Mouse (Mus musculus) embryonic facial prominence, embryonic 14.5 days (tissue): ENCODE measurements at regions not wholly inside any gene's neighbourhood (a gene's known extent, or its start where the extent isn't known, plus 50 kb on each side); places are given as distances from the start of the nearest gene placed in this dataset.

ENCODE experiments used
- ATAC-seq: fragments of 200-750 bp; cut with Nextera tagmentation; 2 replicates; pipeline ENCODE4 v1.8.0; 2017; ENCODE audit warnings: low read depth, moderate number of reproducible peaks, moderate TSS enrichment
- DNase-seq: peaks from one replicate; pipeline ENCODE4 v3.0.0-alpha.2; 2015; ENCODE audit warnings: low spot score
- H3K27ac ChIP-seq: fragments of 300-500 bp; sonication (generic); replicated peaks from 2 replicates; pipeline ENCODE4 v1.5.1; 2014; ENCODE audit warnings: low read depth, mild to moderate bottlenecking, low read length, moderate library complexity
- H3K27me3 ChIP-seq: fragments of 300-500 bp; sonication (generic); replicated peaks from 2 replicates; pipeline ENCODE4 v1.6.1; 2014; ENCODE audit warnings: low read length; ENCODE audit not compliant: control insufficient read depth, insufficient read depth
- H3K36me3 ChIP-seq: fragments of 300-500 bp; sonication (generic); 2 replicates; pipeline ENCODE4 v1.6.1; 2014; ENCODE audit warnings: low read length, mixed read lengths; ENCODE audit not compliant: control insufficient read depth, insufficient read depth
- H3K4me1 ChIP-seq: fragments of 300-500 bp; sonication (generic); 2 replicates; pipeline ENCODE4 v1.6.1; 2014; ENCODE audit warnings: antibody characterized with exemption, low read length; ENCODE audit not compliant: control insufficient read depth, insufficient read depth
- H3K4me2 ChIP-seq: fragments of 300-500 bp; sonication (generic); 2 replicates; pipeline ENCODE4 v1.6.1; 2014; ENCODE audit warnings: low read depth, mild to moderate bottlenecking, low read length, moderate library complexity, mixed read lengths
- H3K4me3 ChIP-seq: fragments of 300-500 bp; sonication (generic); 2 replicates; pipeline ENCODE4 v1.5.1; 2014; ENCODE audit warnings: low read depth, mild to moderate bottlenecking, low read length
- H3K9ac ChIP-seq: fragments of 300-500 bp; sonication (generic); 2 replicates; pipeline ENCODE4 v1.6.1; 2014; ENCODE audit warnings: low read depth, mild to moderate bottlenecking, low read length, moderate library complexity, mixed read lengths
- H3K9me3 ChIP-seq: fragments of 300-500 bp; sonication (generic); 2 replicates; pipeline ENCODE4 v1.6.1; 2016; ENCODE audit warnings: low read length; ENCODE audit not compliant: control insufficient read depth
- WGBS: fragments of 180-500 bp; shearing (Covaris S2); extraction: QIAGEN DNeasy Blood & Tissue Kit; methylation state at CpG from one replicate; pipeline ENCODE4 v1.1.7; 2014; 5-methylcytosine and 5-hydroxymethylcytosine counted together

- no peaks in the 10 kb centered on the region for H3K4me1 ChIP-seq
- no peak overlapping the region for H3K4me2 ChIP-seq
- no peak overlapping the region for H3K27ac ChIP-seq
- no peak overlapping the region for H3K4me3 ChIP-seq
- ATAC-seq = no peak
- no peaks in the 10 kb centered on the region for H3K27me3 ChIP-seq
- H3K9me3 ChIP-seq = no peaks in the 10 kb centered on the region
- H3K36me3 ChIP-seq = no peaks in the 10 kb centered on the region
- H3K9ac ChIP-seq = no peak overlapping the region
- peak; percentile 48 for DNase-seq
- WGBS = 6% methylated on average over 3 of the region's 3 CpGs
Observed at GRCm38 (mm10) chr2:63503939-63504338, 319.9 kb upstream of the Kcnh7 start.

GRCm38 (mm10) chr2:63476411-63476810 is 292.3 kb upstream of the Kcnh7 start:
- Histone ChIP-seq H3K27ac (no peak overlapping the region), H3K4me1 (no peaks in the 10 kb centered on the region), H3K27me3 (no peaks in the 10 kb centered on the region), H3K4me3 (no peak overlapping the region), H3K9ac (no peak overlapping the region), H3K9me3 (no peaks in the 10 kb centered on the region), H3K36me3 (no peaks in the 10 kb centered on the region), H3K4me2 (no peak overlapping the region)
- DNase-seq (no peak), ATAC-seq (peak; percentile 6; the same call in 1 of the 2 replicates)
- 44% methylated on average over 5 of the region's 5 CpGs for WGBS

- no peaks in the 10 kb centered on the region for H3K4me1 ChIP-seq
- H3K9me3 ChIP-seq = no peaks in the 10 kb centered on the region
- H3K4me3 ChIP-seq = no peak overlapping the region
- H3K9ac ChIP-seq = no peak overlapping the region
- H3K27me3 ChIP-seq = no peaks in the 10 kb centered on the region
- no peak overlapping the region for H3K4me2 ChIP-seq
- ATAC-seq (no peak), DNase-seq (no peak)
- no peak overlapping the region for H3K27ac ChIP-seq
- H3K36me3 ChIP-seq = no peaks in the 10 kb centered on the region
Observed at GRCm38 (mm10) chr2:63475255-63475654, 291.2 kb upstream of the Kcnh7 start.

- no peak overlapping the region for H3K4me2 ChIP-seq
- H3K9me3 ChIP-seq = no peaks in the 10 kb centered on the region
- ATAC-seq (0 out of 2 replicates have a peak, but pooled peaks have one; percentile 60), DNase-seq (peak; percentile 65)
- no peak overlapping the region for H3K4me3 ChIP-seq
- no peak overlapping the region for H3K27ac ChIP-seq
- no peaks in the 10 kb centered on the region for H3K4me1 ChIP-seq
- no peaks in the 10 kb centered on the region for H3K36me3 ChIP-seq
- H3K27me3 ChIP-seq = no peaks in the 10 kb centered on the region
- no peak overlapping the region for H3K9ac ChIP-seq
- WGBS = 18% methylated on average over 2 of the region's 2 CpGs
Observed at GRCm38 (mm10) chr2:63473699-63474098, 289.6 kb upstream of the Kcnh7 start.

DNA sequence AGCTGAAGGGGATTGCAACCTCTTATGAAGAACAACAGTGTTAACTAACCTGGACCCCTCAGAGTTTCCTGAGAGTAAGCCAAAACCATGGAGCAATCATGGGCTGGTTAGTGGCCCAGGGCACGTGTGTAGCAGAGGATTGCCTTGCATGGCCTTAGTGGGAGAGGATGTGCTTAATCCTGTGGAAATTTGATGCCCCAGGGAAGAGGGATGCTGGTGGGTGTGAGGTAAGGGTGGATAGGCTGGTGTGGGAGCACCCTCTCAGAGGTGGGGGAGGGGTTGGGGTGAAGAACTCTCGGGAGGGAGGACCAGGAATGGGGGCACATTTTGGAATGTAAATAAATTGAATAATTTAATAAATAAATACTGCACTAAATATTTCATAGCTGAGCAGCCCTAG is 288.2 kb upstream of the Kcnh7 start:
- no peak for ATAC-seq
- no peak overlapping the region for H3K9ac ChIP-seq
- DNase-seq = no peak
- H3K4me1 ChIP-seq = no peaks in the 10 kb centered on the region
- H3K27me3 ChIP-seq = no peaks in the 10 kb centered on the region
- H3K27ac ChIP-seq = no peak overlapping the region
- 42% methylated on average over 2 of the region's 2 CpGs for WGBS
- no peak overlapping the region for H3K4me2 ChIP-seq
- H3K4me3 ChIP-seq = no peak overlapping the region
- no peaks in the 10 kb centered on the region for H3K36me3 ChIP-seq
- H3K9me3 ChIP-seq = no peaks in the 10 kb centered on the region

DNA sequence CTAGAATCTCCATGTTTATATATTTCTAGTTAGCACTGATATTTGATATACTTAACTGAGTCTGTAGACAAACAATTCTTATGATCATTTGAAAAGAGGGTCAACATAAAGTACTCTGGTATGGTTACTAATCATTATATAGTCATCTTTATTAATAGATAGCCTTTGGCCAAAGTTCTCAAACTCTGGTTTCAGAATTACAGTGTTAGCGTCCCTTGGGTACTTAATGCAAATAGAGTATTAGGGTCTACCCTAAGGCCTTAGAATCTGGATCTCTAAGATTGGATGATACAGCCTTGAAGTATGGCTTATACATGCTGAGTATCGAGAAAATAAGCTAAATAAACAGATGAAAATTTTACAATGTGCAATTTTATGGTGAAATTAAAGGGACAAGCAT is 275.0 kb upstream of the Kcnh7 start:
- H3K36me3 ChIP-seq = no peaks in the 10 kb centered on the region
- WGBS = 76% methylated on average over 2 of the region's 2 CpGs
- DNase-seq (no peak), ATAC-seq (no peak)
- no peaks in the 10 kb centered on the region for H3K9me3 ChIP-seq
- H3K4me3 ChIP-seq = no peak overlapping the region
- H3K4me1 ChIP-seq = no peaks in the 10 kb centered on the region
- H3K9ac ChIP-seq = no peak overlapping the region
- no peak overlapping the region for H3K4me2 ChIP-seq
- H3K27me3 ChIP-seq = no peaks in the 10 kb centered on the region
- no peak overlapping the region for H3K27ac ChIP-seq

DNA sequence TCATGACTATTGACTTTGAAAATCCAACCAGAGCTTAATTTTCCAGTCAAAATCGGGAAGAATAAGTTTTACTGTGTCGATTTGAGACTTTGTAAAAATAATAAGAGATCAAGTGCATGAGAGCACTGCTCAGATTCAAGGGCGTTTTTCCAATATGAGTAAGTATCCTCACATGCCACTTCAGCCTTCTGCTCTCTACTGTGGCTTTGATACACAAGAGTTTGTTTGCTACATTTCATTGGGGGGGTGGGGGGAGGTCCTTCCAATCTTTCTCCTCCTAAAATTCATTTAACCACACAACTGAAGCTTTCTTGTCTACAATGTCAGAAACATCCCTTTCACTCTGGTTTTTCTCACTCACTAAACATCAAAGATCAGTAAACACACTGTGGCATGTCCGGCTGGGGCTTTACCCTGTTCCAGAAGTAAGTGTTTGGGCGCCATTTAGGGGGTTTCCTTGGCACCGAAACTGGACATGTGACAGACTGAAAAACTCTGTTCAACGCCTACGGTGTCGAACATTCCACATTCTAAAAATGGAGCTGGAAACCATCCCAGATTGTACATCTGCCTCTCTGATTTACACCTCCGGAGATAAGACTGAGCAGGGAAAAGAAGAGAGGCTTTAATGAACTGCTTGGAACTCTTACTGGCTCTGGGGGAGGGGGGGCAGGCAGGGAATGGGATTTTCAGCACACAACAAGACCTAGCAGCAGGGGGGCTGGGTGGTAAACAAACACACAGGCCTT is 270.4 kb upstream of the Kcnh7 start:
- H3K27ac ChIP-seq = no peak overlapping the region
- 62% methylated on average over 10 of the region's 10 CpGs for WGBS
- no peaks in the 10 kb centered on the region for H3K9me3 ChIP-seq
- DNase-seq (peak; percentile 37), ATAC-seq (no peak)
- no peak overlapping the region for H3K9ac ChIP-seq
- H3K4me1 ChIP-seq = no peaks in the 10 kb centered on the region
- H3K4me3 ChIP-seq = no peak overlapping the region
- H3K36me3 ChIP-seq = no peaks in the 10 kb centered on the region
- no peaks in the 10 kb centered on the region for H3K27me3 ChIP-seq
- no peak overlapping the region for H3K4me2 ChIP-seq

DNA sequence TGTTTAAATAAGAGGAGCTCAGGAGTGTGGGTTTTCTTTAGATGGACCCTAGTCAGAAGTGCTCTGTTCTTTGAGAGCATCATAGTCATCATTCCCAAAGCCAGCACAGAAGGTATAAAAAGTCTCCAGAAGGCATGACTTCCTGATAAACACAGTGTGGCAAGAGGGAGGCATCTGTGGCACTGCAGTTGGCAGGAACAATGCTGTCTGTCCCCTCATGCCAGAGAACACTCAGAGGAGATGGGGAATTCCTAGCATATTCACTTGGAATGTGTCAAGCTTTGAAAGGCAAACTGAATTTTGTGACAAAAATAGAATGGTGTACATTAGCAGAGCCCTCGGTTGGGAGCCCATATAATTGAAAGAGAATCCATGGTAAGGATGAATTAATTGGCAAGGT is 268.8 kb upstream of the Kcnh7 start:
- ATAC-seq (no peak), DNase-seq (no peak)
- Histone ChIP-seq H3K27me3 (no peaks in the 10 kb centered on the region), H3K27ac (no peak overlapping the region), H3K4me2 (no peak overlapping the region), H3K9me3 (no peaks in the 10 kb centered on the region), H3K4me1 (no peaks in the 10 kb centered on the region), H3K4me3 (no peak overlapping the region), H3K36me3 (no peaks in the 10 kb centered on the region), H3K9ac (no peak overlapping the region)
- 58% methylated on average over 1 of the region's 1 CpGs for whole genome bisulfite sequencing

DNA sequence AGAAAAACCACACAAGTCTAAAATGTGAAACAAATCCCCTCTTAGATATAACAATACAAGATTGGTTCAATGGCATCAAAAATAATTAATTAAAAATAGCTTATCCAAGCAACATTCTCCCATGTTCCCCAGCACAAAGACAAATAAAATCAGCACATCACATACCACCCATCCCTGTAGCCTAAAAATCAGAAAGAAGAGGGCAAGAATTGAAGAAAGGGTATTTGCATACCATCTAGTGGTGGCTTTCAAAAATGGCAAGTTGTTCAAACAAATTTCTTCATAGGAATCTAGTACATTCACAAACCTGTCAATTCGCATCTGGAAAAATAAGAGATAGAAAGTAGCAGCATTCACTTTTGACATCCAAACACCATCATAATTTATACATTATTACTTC is 268.1 kb upstream of the Kcnh7 start:
- Histone ChIP-seq H3K27ac (no peak overlapping the region), H3K9me3 (no peaks in the 10 kb centered on the region), H3K4me2 (no peak overlapping the region), H3K9ac (no peak overlapping the region), H3K27me3 (no peaks in the 10 kb centered on the region), H3K4me3 (no peak overlapping the region), H3K4me1 (no peaks in the 10 kb centered on the region), H3K36me3 (no peaks in the 10 kb centered on the region)
- DNase-seq (no peak), ATAC-seq (no peak)
- WGBS = 82% methylated on average over 1 of the region's 1 CpGs
